Mouse (Mus musculus): Measurements from ENCODE around the gene Luzp4. TPM values are rescaled to one million over a fixed set of nuclear protein-coding genes. Genes with fewer than 3 reads are reported as not detected.
"Not testable (repeated sequence)": the region's sequence is repeated elsewhere in the genome, so short reads cannot be mapped to it uniquely, and the experiment has no call there.

Luzp4 gene
- polyA plus RNA-seq (2016; fragmentation: Nextera tagmentation; extraction: Ambion mirVana), result not detected in 2 replicates

GRCm38 (mm10) chrX:148857340-148857739 lies at the start of gene Luzp4:
Gene Luzp4, plus strand, starts transcription at chrX:148857640.
- WGBS, result 79% methylated on average over 5 of the region's 6 CpGs

GRCm38 (mm10) chrX:148841801-148842200 lies 15.6 kb upstream of the Luzp4 start:
- H3K4me3 ChIP-seq (replicated peaks); H3K4me2 ChIP-seq; H3K9me3 ChIP-seq; H3K27me3 ChIP-seq; H3K9ac ChIP-seq; H3K27ac ChIP-seq; H3K36me3 ChIP-seq (replicated peaks); ATAC-seq (ENCODE audit: low FRiP score); H3K4me1 ChIP-seq: not testable (repeated sequence)
- WGBS, result 90% methylated on average over 4 of the region's 4 CpGs

More at GRCm38 (mm10) chrX:148857340-148857739, at the start of gene Luzp4:
- H3K9ac ChIP-seq; H3K27me3 ChIP-seq; ATAC-seq (ENCODE audit: low FRiP score); H3K9me3 ChIP-seq; H3K4me1 ChIP-seq; H3K4me2 ChIP-seq; H3K36me3 ChIP-seq (replicated peaks); H3K27ac ChIP-seq; H3K4me3 ChIP-seq (replicated peaks): not testable (repeated sequence)

Other genes starting within 250 kb of the Luzp4 start
- gene Gm8334, start 242.5 kb upstream of the Luzp4 start, polyA plus RNA-seq (2016; fragmentation: Nextera tagmentation; extraction: Ambion mirVana), result not detected in 2 replicates
- not detected in 2 replicates for gene Gm15127, start 194.0 kb upstream of the Luzp4 start, polyA plus RNA-seq (2016; fragmentation: Nextera tagmentation; extraction: Ambion mirVana)
- gene Ott, start 216.6 kb downstream of the Luzp4 start, polyA plus RNA-seq (2016; fragmentation: Nextera tagmentation; extraction: Ambion mirVana), result not detected in 2 replicates